Mouse (Mus musculus) layer of hippocampus, postnatal 10 days (tissue): Measurements from ENCODE around the gene Mipol1. TPM values are rescaled to one million over a fixed set of nuclear protein-coding genes. Genes with fewer than 3 reads are reported as not detected.

Experiments used
- DNase-seq, 2 experiments: peaks; one replicate each; pipeline ENCODE4 v3.0.0; 2021; ENCODE audit warnings: low spot score in 2 of 2
- total RNA-seq, 2 experiments: library from RNA; stranded (reverse); gene quantifications; 2 replicates each; pipeline ENCODE4 v1.2.3; 2021

The Mipol1 gene
- total RNA-seq, 2 experiments from 2014 or later = 5.1 to 6.3 TPM

DNA sequence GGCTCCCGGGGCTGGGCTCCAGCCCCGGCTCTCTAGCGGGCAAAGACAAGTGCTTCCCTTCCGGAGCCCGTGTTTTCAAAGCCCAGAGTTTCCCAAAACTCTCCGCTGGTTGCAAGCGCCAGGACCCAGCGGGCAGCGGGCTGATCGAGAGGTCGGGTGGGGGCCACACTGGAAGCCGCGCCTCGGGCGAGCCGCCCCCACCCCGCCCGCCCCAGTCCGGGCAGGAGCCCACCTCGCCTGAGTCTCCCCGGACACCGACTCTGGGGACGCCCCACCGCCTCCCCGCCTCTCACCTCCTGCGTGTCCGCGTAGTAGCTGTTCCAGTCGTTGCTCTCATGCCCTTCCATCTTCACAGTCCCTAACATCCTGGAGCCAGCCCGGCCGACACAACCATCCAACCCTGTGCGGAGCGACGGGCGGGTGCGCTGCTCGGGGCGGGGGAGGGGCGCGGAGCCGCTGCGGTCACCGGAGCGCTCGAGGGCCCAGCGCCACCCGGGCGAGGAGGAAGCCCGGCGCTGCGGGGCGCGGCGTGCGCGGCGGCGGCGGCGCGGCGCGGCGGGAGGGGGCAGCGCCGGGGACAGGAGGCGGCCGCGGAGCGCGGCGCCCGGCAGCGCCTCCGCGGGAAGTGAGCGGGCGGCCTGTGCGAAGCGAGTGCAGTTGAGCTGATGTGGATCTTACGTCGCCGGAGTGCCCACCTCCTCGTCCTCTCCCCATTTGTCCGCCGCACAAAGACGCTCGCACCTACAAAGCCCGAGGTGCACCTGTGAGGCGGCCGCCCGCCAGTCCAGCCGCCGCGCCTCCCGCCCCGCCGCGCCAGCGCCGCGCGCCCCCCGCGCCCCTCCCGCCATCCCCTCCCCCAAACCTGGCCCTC, 315.4 kb downstream of the Mipol1 start:
- peak; percentile 11 to 32 for DNase-seq

Other genes starting within 250 kb of the Mipol1 start
- gene Slc25a21, start 33.0 kb upstream of the Mipol1 start, total RNA-seq = under 1 TPM; 0.38 to 0.53 TPM
- gene Prps1l3, start within 50 bp of the Mipol1 start, total RNA-seq = 10 to 100 TPM; 14.3 to 15.2 TPM